Mouse (Mus musculus) naive thymus-derived CD4-positive, alpha-beta T cell, adult 5 months (primary cell): Measurements from ENCODE around the gene Bora. TPM values are rescaled to one million over a fixed set of nuclear protein-coding genes. Genes with fewer than 3 reads are reported as not detected.

Source experiments
- polyA plus RNA-seq: library from polyadenylated mRNA; unstranded; fragments of 100-300 nt; shearing (Covaris generic); gene quantifications from one replicate; pipeline ENCODE4 v1.2.1, GENCODE M21; 2017

The Bora gene
- 31.6 TPM for polyA plus RNA-seq

DNA sequence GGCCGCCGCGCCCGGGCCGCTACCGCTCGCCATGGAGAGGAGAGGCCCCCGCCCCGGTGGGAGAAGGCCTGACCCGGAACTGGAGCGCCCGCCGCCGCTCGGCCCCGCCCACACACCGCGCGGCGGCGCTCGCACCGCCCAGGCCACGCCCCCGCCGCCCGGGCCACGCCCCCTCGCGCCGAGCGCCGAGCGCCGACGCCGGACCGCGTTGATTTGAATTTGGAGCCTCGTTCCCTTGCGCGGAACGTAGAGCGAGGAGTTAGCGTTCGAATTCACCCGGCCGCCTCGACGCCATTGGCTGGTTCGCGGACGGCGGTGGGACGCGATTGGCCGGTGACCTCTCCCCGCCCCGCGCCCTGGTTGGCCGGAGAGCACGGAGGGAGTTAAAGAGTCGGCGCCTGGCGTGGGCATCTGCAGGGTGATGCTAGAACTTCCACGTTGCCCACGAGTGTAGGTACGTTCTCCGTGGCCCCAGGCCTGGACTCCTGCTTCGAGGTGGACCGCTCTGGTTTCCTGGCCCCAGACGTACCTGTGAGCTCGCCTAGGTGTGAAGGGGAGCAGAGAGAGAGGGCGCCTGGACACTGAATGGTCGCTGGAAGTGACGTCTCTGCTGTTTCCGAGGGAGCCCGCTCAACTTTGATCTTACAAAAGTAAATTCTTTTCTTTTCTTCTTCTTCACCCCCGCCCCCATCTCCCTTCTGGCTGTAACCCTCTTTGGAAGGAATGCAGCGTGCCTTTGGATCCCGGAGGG lies at the start of gene Bora, which contains the start of gene Mzt1:
TSS of gene Bora (plus strand) at position 192 of the 751 bp plus-strand sequence.
TSS of gene Mzt1 (minus strand) at position 104 of the 751 bp plus-strand sequence.

DNA sequence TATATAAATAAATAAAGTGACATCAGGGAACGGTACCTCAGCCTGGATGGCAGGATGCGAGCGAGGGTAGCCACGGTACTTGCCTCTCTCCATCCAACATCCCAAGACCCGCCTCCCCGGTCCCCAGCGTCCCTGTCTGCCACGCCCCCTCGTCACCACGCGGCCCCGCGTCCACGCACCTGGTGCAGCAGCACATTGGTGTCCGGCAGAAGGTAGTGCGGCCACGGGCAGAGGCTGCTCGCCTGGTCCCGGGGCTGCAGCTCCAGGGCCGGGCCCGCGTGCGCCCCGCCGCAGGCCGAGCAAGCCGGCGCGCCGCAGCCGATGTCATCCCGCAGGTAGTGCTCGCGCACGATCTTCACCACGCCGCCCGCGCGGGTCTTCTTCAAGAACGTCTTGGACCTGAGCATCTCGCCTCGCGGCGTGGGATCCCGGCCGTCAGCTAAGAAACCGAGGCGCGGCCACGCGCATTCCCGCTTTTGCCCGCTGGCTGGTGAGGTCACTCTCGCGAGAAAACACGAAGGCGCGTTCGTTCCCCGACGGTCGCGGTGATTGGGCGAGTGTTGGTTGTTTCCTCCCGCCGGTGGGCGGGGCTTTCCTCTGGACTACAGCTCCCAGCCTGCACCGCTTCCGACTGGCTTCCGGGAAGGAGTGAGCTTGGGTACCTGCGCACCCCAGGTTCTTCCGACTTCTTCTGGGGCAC lies 53.4 kb downstream of the Bora start, which contains the start of the genes Pibf1 and Dis3:
TSS of gene Pibf1 (plus strand) at position 158 of the 700 bp plus-strand sequence.
TSS of gene Dis3 (minus strand) at position 504 of the 700 bp plus-strand sequence.

Other genes with a start within 250 kb of the Bora start
- 5.3 TPM for gene Rpl36a-ps1, start 51.9 kb upstream of the Bora start, polyA plus RNA-seq
- gene Mzt1, start 88 bp upstream of the Bora start, polyA plus RNA-seq, result 57.6 TPM
- gene Pibf1, start 53.2 kb downstream of the Bora start, polyA plus RNA-seq, result 18.5 TPM
- 38.3 TPM for gene Dis3, start 53.5 kb downstream of the Bora start, polyA plus RNA-seq